Mouse (Mus musculus) embryonic facial prominence, embryonic 14.5 days (tissue): Measurements from ENCODE around the gene Nhlrc1. TPM values are rescaled to one million over a fixed set of nuclear protein-coding genes. Genes with fewer than 3 reads are reported as not detected.

Experiments
- ATAC-seq: fragments of 200-750 bp; cut with Nextera tagmentation; 2 replicates; pipeline ENCODE4 v1.8.0; 2017; ENCODE audit warnings: low read depth, moderate number of reproducible peaks, moderate TSS enrichment
- DNase-seq: peaks from one replicate; pipeline ENCODE4 v3.0.0-alpha.2; 2015; ENCODE audit warnings: low spot score
- H3K27ac ChIP-seq: fragments of 300-500 bp; sonication (generic); replicated peaks from 2 replicates; pipeline ENCODE4 v1.5.1; 2014; ENCODE audit warnings: low read depth, mild to moderate bottlenecking, low read length, moderate library complexity
- H3K27me3 ChIP-seq: fragments of 300-500 bp; sonication (generic); replicated peaks from 2 replicates; pipeline ENCODE4 v1.6.1; 2014; ENCODE audit warnings: low read length; ENCODE audit not compliant: control insufficient read depth, insufficient read depth
- H3K36me3 ChIP-seq: fragments of 300-500 bp; sonication (generic); 2 replicates; pipeline ENCODE4 v1.6.1; 2014; ENCODE audit warnings: low read length, mixed read lengths; ENCODE audit not compliant: control insufficient read depth, insufficient read depth
- H3K4me1 ChIP-seq: fragments of 300-500 bp; sonication (generic); 2 replicates; pipeline ENCODE4 v1.6.1; 2014; ENCODE audit warnings: antibody characterized with exemption, low read length; ENCODE audit not compliant: control insufficient read depth, insufficient read depth
- H3K4me2 ChIP-seq: fragments of 300-500 bp; sonication (generic); 2 replicates; pipeline ENCODE4 v1.6.1; 2014; ENCODE audit warnings: low read depth, mild to moderate bottlenecking, low read length, moderate library complexity, mixed read lengths
- H3K4me3 ChIP-seq: fragments of 300-500 bp; sonication (generic); 2 replicates; pipeline ENCODE4 v1.5.1; 2014; ENCODE audit warnings: low read depth, mild to moderate bottlenecking, low read length
- H3K9ac ChIP-seq: fragments of 300-500 bp; sonication (generic); 2 replicates; pipeline ENCODE4 v1.6.1; 2014; ENCODE audit warnings: low read depth, mild to moderate bottlenecking, low read length, moderate library complexity, mixed read lengths
- H3K9me3 ChIP-seq: fragments of 300-500 bp; sonication (generic); 2 replicates; pipeline ENCODE4 v1.6.1; 2016; ENCODE audit warnings: low read length; ENCODE audit not compliant: control insufficient read depth
- WGBS: fragments of 180-500 bp; shearing (Covaris S2); extraction: QIAGEN DNeasy Blood & Tissue Kit; methylation state at CpG from one replicate; pipeline ENCODE4 v1.1.7; 2014; 5-methylcytosine and 5-hydroxymethylcytosine counted together
- polyA plus RNA-seq: library from polyadenylated mRNA; unstranded; fragments of >200 nt; fragmentation: Nextera tagmentation; extraction: Ambion mirVana; gene quantifications from 2 replicates; pipeline ENCODE4 v1.2.1, GENCODE M21; 2014

Gene Nhlrc1
- polyA plus RNA-seq, 1 experiment from 2014 or later: 4.1 TPM

DNA sequence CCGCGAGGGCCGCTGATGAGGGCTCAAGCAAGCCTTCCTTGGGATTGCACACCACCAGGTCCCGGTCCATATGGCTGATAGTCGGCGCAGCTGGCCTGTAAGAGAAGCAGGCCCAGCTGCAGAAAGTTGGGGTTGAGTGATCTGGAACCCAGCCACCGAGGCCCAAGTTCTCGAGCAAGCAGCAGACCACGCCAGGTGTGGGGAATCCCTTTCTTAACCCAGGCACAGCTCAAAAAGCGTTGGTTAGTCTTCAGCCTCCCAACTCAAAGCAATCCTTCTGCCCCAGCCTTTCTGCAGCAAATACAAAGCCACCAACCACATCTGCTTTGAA is 29.9 kb upstream of the Nhlrc1 start, which contains the start of gene Tpmt:
TSS of gene Tpmt (minus strand) at position 121 of the 331 bp plus-strand sequence.
- H3K9ac ChIP-seq: peak within 1 kb of the TSS; percentile 74
- ATAC-seq: no peak
- no peaks in the 10 kb centered on the region for H3K9me3 ChIP-seq
- H3K27me3 ChIP-seq: no peaks in the 10 kb centered on the region
- H3K4me1 ChIP-seq: peaks cover 9% of the 10 kb centered on the region; the same call in 1 of the 2 replicates
- H3K4me3 ChIP-seq: peak within 1 kb of the TSS; percentile 83
- peaks cover 8% of the 10 kb centered on the region for H3K36me3 ChIP-seq
- peak; percentile 38 for DNase-seq
- peak within 1 kb of the TSS; percentile 99 for H3K4me2 ChIP-seq
- WGBS: 10% methylated on average over 10 of the region's 10 CpGs
- H3K27ac ChIP-seq: peak within 1 kb of the TSS; percentile 63; the same call in 1 of the 2 replicates

DNA sequence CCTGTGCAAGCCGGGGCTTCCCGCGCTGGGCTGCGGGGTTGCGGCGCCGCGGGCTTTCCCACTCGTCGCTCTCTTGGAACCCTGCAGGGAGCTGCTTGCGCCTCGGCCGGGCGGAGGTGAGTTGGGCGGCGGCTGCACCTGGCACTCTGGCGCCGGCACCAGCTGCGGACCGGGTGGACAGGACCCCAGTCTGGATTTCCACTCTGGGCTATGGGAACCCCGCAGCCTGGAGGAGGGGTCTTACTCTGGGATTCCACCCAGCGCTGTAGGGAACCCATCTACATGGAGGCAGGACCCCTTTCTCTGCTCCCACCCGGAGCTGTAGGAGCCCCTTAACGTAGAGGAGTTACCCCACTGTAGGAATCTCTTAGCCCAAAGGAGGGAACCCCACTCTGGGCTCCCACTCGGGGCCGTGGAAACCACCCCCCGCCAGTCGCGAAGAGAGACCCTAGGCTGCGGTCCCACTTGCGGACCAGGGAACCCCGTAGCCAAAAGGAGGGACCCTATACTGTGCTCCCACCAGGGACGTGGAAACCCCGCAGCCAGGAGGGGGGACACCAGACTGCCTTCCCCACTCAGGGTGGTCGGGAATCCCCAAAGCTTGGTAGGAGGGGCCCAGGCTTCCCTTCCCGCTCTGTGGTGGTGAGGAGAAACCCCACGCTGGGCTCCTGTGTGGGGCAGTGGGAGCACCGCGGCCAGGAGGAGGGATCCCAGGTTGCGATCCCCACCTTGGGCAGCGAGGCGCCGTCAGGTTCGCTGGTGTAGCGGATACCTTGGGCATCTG is 29.4 kb upstream of the Nhlrc1 start:
- 0% methylated on average over 31 of the region's 45 CpGs for WGBS

DNA sequence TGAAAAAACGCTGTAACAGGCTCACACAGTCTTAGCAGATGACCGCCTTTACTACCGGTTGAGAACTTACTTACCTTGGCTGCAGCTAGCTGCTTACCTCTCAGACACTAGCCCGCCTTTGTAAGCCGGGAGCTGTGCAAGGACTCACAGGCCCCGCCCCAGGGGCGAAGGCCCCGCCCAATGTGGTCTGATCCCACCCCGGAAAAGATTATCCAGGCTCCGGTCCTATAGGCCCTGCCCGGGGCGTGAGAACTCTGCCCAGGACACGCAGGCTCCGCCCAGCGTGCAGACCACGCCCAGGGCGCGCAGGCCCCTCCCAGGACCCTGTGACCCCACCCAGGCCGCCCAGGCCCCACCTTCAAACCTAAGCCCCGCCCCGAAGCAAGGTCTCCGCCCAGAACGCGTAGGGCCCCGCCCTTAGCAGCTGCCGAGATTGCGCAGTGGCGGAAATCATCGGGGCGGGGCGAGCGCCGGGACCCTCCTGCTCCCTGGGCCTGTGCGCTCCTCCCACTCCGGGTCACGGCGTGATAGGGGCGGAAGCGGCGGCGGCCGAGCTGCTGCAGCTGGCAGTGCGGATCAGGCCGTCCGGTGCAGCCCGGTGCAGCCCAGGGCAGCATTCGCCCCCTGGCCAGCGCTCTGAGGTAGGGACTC is 28.5 kb upstream of the Nhlrc1 start, which contains the start of gene Kdm1b:
TSS of gene Kdm1b (plus strand) at position 470 of the 651 bp plus-strand sequence.
- Histone ChIP-seq H3K4me2 (peak within 1 kb of the TSS; percentile 99), H3K4me1 (peaks cover 9% of the 10 kb centered on the region; the same call in 1 of the 2 replicates), H3K36me3 (no peaks in the 10 kb centered on the region), H3K9me3 (no peaks in the 10 kb centered on the region), H3K4me3 (peak within 1 kb of the TSS; percentile 83), H3K27me3 (no peaks in the 10 kb centered on the region), H3K27ac (peak within 1 kb of the TSS; percentile 63; the same call in 1 of the 2 replicates), H3K9ac (peak within 1 kb of the TSS; percentile 74)
- peak; percentile 98 for DNase-seq
- 2% methylated on average over 21 of the region's 48 CpGs for WGBS
- peak; percentile 96 for ATAC-seq

More for the DNA sequence above, 29.4 kb upstream of the Nhlrc1 start:
- H3K4me3 ChIP-seq: peak overlapping the region; percentile 83
- no peak; the same call in 1 of the 2 replicates for ATAC-seq
- H3K9me3 ChIP-seq: no peaks in the 10 kb centered on the region
- no peak for DNase-seq
- H3K27ac ChIP-seq: peak overlapping the region; percentile 63; the same call in 1 of the 2 replicates
- peak overlapping the region; percentile 99 for H3K4me2 ChIP-seq
- no peaks in the 10 kb centered on the region for H3K27me3 ChIP-seq
- H3K9ac ChIP-seq: peak overlapping the region; percentile 74
- H3K36me3 ChIP-seq: peaks cover 3% of the 10 kb centered on the region
- peaks cover 9% of the 10 kb centered on the region; the same call in 1 of the 2 replicates for H3K4me1 ChIP-seq

DNA sequence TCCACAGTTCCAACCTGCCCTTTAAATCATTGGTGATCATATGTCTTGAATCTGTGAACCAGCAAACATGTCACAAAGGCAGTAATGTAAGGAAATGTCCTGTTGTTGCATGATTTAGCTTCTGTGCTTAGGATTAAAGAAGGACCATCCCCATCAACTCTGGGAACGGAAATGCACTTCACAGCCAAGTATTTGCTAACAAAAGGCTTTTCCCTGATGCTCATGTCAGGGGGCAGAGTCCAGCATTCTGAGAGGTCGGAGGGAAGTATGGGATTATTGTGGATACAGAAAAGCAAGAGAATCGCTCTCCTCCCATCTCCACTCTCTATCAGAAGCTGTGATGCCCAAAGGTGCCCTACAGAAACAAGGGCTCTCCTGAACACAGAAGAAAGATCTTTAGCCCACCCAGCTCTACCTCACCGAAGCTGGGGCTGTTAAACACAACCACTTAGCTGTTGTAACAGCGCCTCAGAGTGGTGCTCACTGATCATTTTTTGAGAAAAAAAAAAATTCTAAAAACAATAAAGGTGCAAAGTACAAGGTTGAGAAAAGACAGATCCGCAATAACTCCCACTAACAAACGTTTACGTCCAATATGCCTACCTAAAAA is 27.5 kb upstream of the Nhlrc1 start:
- H3K4me3 ChIP-seq: peak overlapping the region; percentile 83; the same call in 1 of the 2 replicates
- no peak overlapping the region for H3K9ac ChIP-seq
- no peak for ATAC-seq
- H3K4me2 ChIP-seq: peak overlapping the region; percentile 99
- H3K4me1 ChIP-seq: peaks cover 9% of the 10 kb centered on the region; the same call in 1 of the 2 replicates
- no peak overlapping the region for H3K27ac ChIP-seq
- H3K27me3 ChIP-seq: no peaks in the 10 kb centered on the region
- H3K9me3 ChIP-seq: no peaks in the 10 kb centered on the region
- WGBS: 58% methylated on average over 8 of the region's 8 CpGs
- no peak for DNase-seq
- H3K36me3 ChIP-seq: no peaks in the 10 kb centered on the region

DNA sequence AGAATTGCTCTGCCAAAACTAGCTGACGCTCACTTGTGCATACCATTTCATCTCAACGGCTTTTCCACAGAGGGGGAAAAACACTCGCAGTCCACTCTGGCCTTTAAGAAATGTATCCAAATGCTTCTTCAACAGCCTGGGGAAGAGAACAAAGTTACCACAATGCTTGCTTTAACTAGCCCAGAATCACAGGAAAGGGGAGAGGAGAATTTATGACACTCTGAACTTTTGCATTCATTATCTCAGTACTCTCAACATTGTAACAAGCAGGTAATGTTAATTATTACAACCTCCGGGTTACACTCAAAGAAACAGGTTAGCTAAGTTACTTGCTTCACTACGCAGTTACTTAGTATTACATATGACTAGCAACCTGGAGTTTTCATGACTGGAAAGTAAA is 25.4 kb upstream of the Nhlrc1 start:
- no peak for DNase-seq
- Histone ChIP-seq H3K27ac (no peak overlapping the region), H3K9ac (no peak overlapping the region), H3K4me3 (no peak overlapping the region), H3K4me1 (peaks cover 9% of the 10 kb centered on the region; the same call in 1 of the 2 replicates), H3K4me2 (no peak overlapping the region), H3K9me3 (no peaks in the 10 kb centered on the region), H3K27me3 (no peaks in the 10 kb centered on the region), H3K36me3 (no peaks in the 10 kb centered on the region)
- no peak for ATAC-seq
- WGBS: 92% methylated on average over 5 of the region's 5 CpGs

DNA sequence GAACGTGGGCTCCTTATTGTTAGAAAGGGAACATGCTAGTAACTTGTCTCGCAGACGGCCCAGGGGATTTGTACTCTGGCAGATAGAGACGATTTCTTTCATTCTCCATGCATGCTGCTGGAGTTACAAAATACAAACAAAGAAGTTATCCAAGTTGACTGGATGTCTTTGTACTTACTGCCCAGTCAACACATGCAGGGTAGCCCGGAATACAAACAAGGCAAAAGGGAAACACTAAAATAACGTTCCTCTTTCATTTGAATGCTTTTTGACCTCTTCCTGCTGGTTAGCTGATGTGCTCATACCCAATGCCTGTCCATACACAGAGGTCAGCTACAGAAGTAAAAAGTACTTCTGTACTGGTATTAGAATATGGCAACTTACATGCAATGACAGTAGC is 23.3 kb upstream of the Nhlrc1 start:
- Histone ChIP-seq H3K9ac (no peak overlapping the region), H3K4me1 (no peaks in the 10 kb centered on the region), H3K27me3 (no peaks in the 10 kb centered on the region), H3K4me2 (no peak overlapping the region), H3K36me3 (no peaks in the 10 kb centered on the region), H3K27ac (no peak overlapping the region), H3K9me3 (no peaks in the 10 kb centered on the region), H3K4me3 (no peak overlapping the region)
- no peak for ATAC-seq
- no peak for DNase-seq
- 84% methylated on average over 6 of the region's 6 CpGs for WGBS

DNA sequence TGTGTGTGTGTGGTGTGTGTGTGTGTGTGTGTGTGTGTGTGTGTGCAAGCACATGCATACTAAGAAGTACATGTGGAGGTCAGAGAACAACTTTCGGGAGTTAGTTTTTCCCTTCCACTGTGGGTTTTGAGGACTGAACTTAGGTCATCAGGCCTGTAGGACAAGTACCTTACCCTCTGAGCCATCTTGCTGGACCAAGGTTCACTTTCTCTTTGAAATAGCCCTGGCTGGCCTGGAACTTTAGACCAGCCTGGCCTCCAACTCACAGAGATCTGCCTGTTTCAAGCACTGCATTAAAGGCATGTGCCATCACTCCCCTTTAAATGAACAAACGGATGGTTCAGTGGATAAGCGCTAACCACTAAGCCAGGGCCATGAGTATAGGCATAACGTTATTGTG is 19.0 kb upstream of the Nhlrc1 start:
- Histone ChIP-seq H3K4me2 (no peak overlapping the region), H3K27me3 (no peaks in the 10 kb centered on the region), H3K9me3 (no peaks in the 10 kb centered on the region), H3K9ac (no peak overlapping the region), H3K36me3 (no peaks in the 10 kb centered on the region), H3K4me3 (no peak overlapping the region), H3K4me1 (no peaks in the 10 kb centered on the region), H3K27ac (no peak overlapping the region)
- ATAC-seq (no peak), DNase-seq (no peak)
- 93% methylated on average over 4 of the region's 4 CpGs for WGBS

DNA sequence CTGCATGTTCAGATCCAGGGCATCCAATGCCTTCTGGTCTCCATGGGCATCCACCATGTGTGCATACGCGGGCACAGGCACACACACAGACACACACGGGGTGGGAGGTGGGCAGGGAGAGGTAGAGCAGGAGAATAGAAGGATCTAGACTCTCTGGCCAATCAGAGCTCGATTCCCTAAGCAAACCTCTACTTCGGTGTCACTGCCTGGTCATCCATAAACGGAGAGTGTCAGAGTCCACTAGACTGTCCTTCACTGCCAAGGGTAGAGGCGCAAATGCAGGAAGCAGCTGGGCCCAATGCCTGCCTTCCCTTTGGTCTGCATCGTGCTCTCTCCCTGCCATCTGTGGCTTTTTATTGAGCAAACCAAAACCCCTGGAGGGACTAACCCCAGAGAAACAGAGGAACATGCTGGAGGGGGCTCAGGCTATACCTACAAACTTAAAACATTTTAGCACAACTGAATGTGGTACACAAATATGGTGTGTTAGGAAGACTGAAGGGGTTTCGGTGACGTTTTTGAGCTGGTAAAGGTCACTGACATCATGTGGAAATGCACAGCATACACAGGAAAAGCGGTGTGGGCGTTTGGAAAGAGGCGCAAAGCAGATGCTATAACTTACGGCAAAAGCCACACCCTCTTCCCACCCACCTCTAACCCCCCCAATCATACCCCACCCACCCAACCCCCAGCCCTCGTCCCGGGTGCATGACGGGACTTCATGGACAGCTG is 15.9 kb upstream of the Nhlrc1 start:
- Histone ChIP-seq H3K9ac (no peak overlapping the region), H3K4me2 (no peak overlapping the region), H3K4me1 (no peaks in the 10 kb centered on the region), H3K4me3 (no peak overlapping the region), H3K36me3 (no peaks in the 10 kb centered on the region), H3K27ac (no peak overlapping the region), H3K27me3 (no peaks in the 10 kb centered on the region), H3K9me3 (no peaks in the 10 kb centered on the region)
- ATAC-seq (no peak), DNase-seq (no peak)
- 87% methylated on average over 17 of the region's 17 CpGs for WGBS
